Mouse (Mus musculus): Measurements from ENCODE around the gene Ifnl2. TPM values are rescaled to one million over a fixed set of nuclear protein-coding genes. Genes with fewer than 3 reads are reported as not detected.

Ifnl2 gene
- polyA plus RNA-seq, 1 experiment from 2014 or later, result not detected

DNA sequence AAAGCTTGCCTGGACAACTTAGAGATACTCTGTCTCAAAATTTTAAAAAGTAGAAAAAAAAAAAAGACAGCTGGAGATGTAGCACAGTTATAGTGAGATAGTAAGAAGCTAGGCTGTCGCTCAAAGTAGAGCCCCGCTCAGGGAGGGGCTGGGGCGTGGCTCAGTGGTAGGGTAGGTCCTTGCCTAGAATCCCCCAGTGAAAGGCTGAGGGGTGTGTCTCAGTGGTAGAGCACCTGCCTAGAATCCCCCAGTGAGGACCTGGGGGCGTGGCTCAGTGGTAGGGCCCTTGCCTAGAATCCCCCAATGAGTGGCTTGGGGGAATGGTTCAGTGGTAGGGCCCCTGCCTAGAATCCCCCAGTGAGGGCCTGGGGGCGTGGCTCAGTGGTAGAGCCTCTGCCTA lies 49.9 kb downstream of the Ifnl2 start:
- H3K27ac ChIP-seq (replicated peaks), result no peak overlapping the region
- 89% methylated on average over 5 of the region's 5 CpGs for WGBS
- no peak for ATAC-seq (ENCODE audit: extremely low read depth, insufficient number of reproducible peaks, low FRiP score, low TSS enrichment)
- no peaks in the 10 kb centered on the region for H3K27me3 ChIP-seq (replicated peaks)
- H3K9ac ChIP-seq, result no peak overlapping the region
- H3K4me1 ChIP-seq, result no peaks in the 10 kb centered on the region
- H3K9me3 ChIP-seq, result no peaks in the 10 kb centered on the region
- H3K4me3 ChIP-seq, result no peak overlapping the region
- H3K4me2 ChIP-seq, result no peak overlapping the region
- peaks cover 50% of the 10 kb centered on the region for H3K36me3 ChIP-seq

Other genes with a start within 250 kb of the Ifnl2 start
- gene Eid2, start 242.6 kb downstream of the Ifnl2 start, polyA plus RNA-seq (2015; fragmentation: Nextera tagmentation; extraction: Ambion mirVana), result 1.1 and 1.2 TPM in 2 replicates
- 7.4 and 7.6 TPM in 2 replicates for gene Eid2b, start 232.7 kb downstream of the Ifnl2 start, polyA plus RNA-seq (2015; fragmentation: Nextera tagmentation; extraction: Ambion mirVana)
- gene Selenov, start 219.3 kb downstream of the Ifnl2 start, polyA plus RNA-seq (2015; fragmentation: Nextera tagmentation; extraction: Ambion mirVana), result not detected in 2 replicates
- 0.05 and 0.19 TPM in 2 replicates for gene Dll3, start 208.2 kb downstream of the Ifnl2 start, polyA plus RNA-seq (2015; fragmentation: Nextera tagmentation; extraction: Ambion mirVana)
- 114 and 131 TPM in 2 replicates for gene Timm50, start 198.4 kb downstream of the Ifnl2 start, polyA plus RNA-seq (2015; fragmentation: Nextera tagmentation; extraction: Ambion mirVana)
- 60.1 and 62.3 TPM in 2 replicates for gene Supt5, start 171.7 kb downstream of the Ifnl2 start, polyA plus RNA-seq (2015; fragmentation: Nextera tagmentation; extraction: Ambion mirVana)
- 599 and 651 TPM in 2 replicates for gene Rps16, start 159.8 kb downstream of the Ifnl2 start, polyA plus RNA-seq (2015; fragmentation: Nextera tagmentation; extraction: Ambion mirVana)
- gene Plekhg2, start 137.9 kb downstream of the Ifnl2 start, polyA plus RNA-seq (2015; fragmentation: Nextera tagmentation; extraction: Ambion mirVana), result 43.5 and 49.3 TPM in 2 replicates
- gene Zfp36, start 130.2 kb downstream of the Ifnl2 start, polyA plus RNA-seq (2015; fragmentation: Nextera tagmentation; extraction: Ambion mirVana), result 11.9 and 13.6 TPM in 2 replicates
- 49.9 and 54.2 TPM in 2 replicates for gene Med29, start 117.7 kb downstream of the Ifnl2 start, polyA plus RNA-seq (2015; fragmentation: Nextera tagmentation; extraction: Ambion mirVana)
- 73.4 and 75.1 TPM in 2 replicates for gene Paf1, start 117.5 kb downstream of the Ifnl2 start, polyA plus RNA-seq (2015; fragmentation: Nextera tagmentation; extraction: Ambion mirVana)
- gene Gmfg, start 73.0 kb downstream of the Ifnl2 start, polyA plus RNA-seq (2015; fragmentation: Nextera tagmentation; extraction: Ambion mirVana), result 6.9 and 8.4 TPM in 2 replicates
- 0.94 and 1.1 TPM in 2 replicates for gene Lrfn1, start 58.5 kb downstream of the Ifnl2 start, polyA plus RNA-seq (2015; fragmentation: Nextera tagmentation; extraction: Ambion mirVana)
- gene Ifnl3, start 12.4 kb upstream of the Ifnl2 start, polyA plus RNA-seq (2015; fragmentation: Nextera tagmentation; extraction: Ambion mirVana), result not detected in 2 replicates
- gene Sycn, start 30.4 kb upstream of the Ifnl2 start, polyA plus RNA-seq (2015; fragmentation: Nextera tagmentation; extraction: Ambion mirVana), result not detected in 2 replicates
- gene Nccrp1, start 36.8 kb upstream of the Ifnl2 start, polyA plus RNA-seq (2015; fragmentation: Nextera tagmentation; extraction: Ambion mirVana), result not detected in 2 replicates
- 18.7 and 23.3 TPM in 2 replicates for gene Samd4b, start 87.7 kb upstream of the Ifnl2 start, polyA plus RNA-seq (2015; fragmentation: Nextera tagmentation; extraction: Ambion mirVana)
- gene Pak4, start 87.7 kb upstream of the Ifnl2 start, polyA plus RNA-seq (2015; fragmentation: Nextera tagmentation; extraction: Ambion mirVana), result 27.9 and 30.5 TPM in 2 replicates
- not detected in 2 replicates for gene Acp7, start 120.9 kb upstream of the Ifnl2 start, polyA plus RNA-seq (2015; fragmentation: Nextera tagmentation; extraction: Ambion mirVana)
- gene Fbxo27, start 182.4 kb upstream of the Ifnl2 start, polyA plus RNA-seq (2015; fragmentation: Nextera tagmentation; extraction: Ambion mirVana), result 4.2 and 4.7 TPM in 2 replicates
- gene Fbxo17, start 206.3 kb upstream of the Ifnl2 start, polyA plus RNA-seq (2015; fragmentation: Nextera tagmentation; extraction: Ambion mirVana), result 10.6 and 11.4 TPM in 2 replicates
- 108 and 117 TPM in 2 replicates for gene Mrps12, start 231.4 kb upstream of the Ifnl2 start, polyA plus RNA-seq (2015; fragmentation: Nextera tagmentation; extraction: Ambion mirVana)
- 20.2 and 20.4 TPM in 2 replicates for gene Sars2, start 231.5 kb upstream of the Ifnl2 start, polyA plus RNA-seq (2015; fragmentation: Nextera tagmentation; extraction: Ambion mirVana)
- not detected in 2 replicates for gene Ccer2, start 245.7 kb upstream of the Ifnl2 start, polyA plus RNA-seq (2015; fragmentation: Nextera tagmentation; extraction: Ambion mirVana)